Mouse (Mus musculus): ENCODE measurements around the gene Adtrp. TPM values are rescaled to one million over a fixed set of nuclear protein-coding genes. Genes with fewer than 3 reads are reported as not detected.
A peak's percentile ranks its signal among the peaks of the same experiment; 100 is the strongest.

Adtrp gene
- total RNA-seq, 1 experiment from 2014 or later = 1.2 TPM

- ATAC-seq (ENCODE audit: extremely low read depth, insufficient number of reproducible peaks, low FRiP score, poor library complexity, severe bottlenecking) = no peak
Observed at GRCm38 (mm10) chr13:41792849-41793248, 54.6 kb downstream of the Adtrp start.

GRCm38 (mm10) chr13:41787863-41788536 is 59.5 kb downstream of the Adtrp start:
- no peak for ATAC-seq (ENCODE audit: extremely low read depth, insufficient number of reproducible peaks, low FRiP score, poor library complexity, severe bottlenecking)

- no peak for ATAC-seq (ENCODE audit: extremely low read depth, insufficient number of reproducible peaks, low FRiP score, poor library complexity, severe bottlenecking)
Observed at GRCm38 (mm10) chr13:41786640-41787039, 60.8 kb downstream of the Adtrp start.

- ATAC-seq (ENCODE audit: extremely low read depth, insufficient number of reproducible peaks, low FRiP score, poor library complexity, severe bottlenecking) = no peak
Observed at GRCm38 (mm10) chr13:41784889-41785701, 62.4 kb downstream of the Adtrp start.

GRCm38 (mm10) chr13:41780296-41780695 is 67.2 kb downstream of the Adtrp start:
- no peak for ATAC-seq (ENCODE audit: extremely low read depth, insufficient number of reproducible peaks, low FRiP score, poor library complexity, severe bottlenecking)

- no peak for ATAC-seq (ENCODE audit: extremely low read depth, insufficient number of reproducible peaks, low FRiP score, poor library complexity, severe bottlenecking)
Observed at GRCm38 (mm10) chr13:41779603-41780180, 67.8 kb downstream of the Adtrp start.

- ATAC-seq (ENCODE audit: extremely low read depth, insufficient number of reproducible peaks, low FRiP score, poor library complexity, severe bottlenecking) = no peak
Observed at GRCm38 (mm10) chr13:41773812-41774376, 73.6 kb downstream of the Adtrp start.

GRCm38 (mm10) chr13:41771061-41771460 is 76.4 kb downstream of the Adtrp start:
- no peak for ATAC-seq (ENCODE audit: extremely low read depth, insufficient number of reproducible peaks, low FRiP score, poor library complexity, severe bottlenecking)

GRCm38 (mm10) chr13:41767941-41768340 is 79.5 kb downstream of the Adtrp start:
- ATAC-seq (ENCODE audit: extremely low read depth, insufficient number of reproducible peaks, low FRiP score, poor library complexity, severe bottlenecking) = no peak

GRCm38 (mm10) chr13:41761986-41762385 is 85.5 kb downstream of the Adtrp start:
- no peak for ATAC-seq (ENCODE audit: extremely low read depth, insufficient number of reproducible peaks, low FRiP score, poor library complexity, severe bottlenecking)

- no peak for ATAC-seq (ENCODE audit: extremely low read depth, insufficient number of reproducible peaks, low FRiP score, poor library complexity, severe bottlenecking)
Observed at GRCm38 (mm10) chr13:41760484-41760883, 87.0 kb downstream of the Adtrp start.

- ATAC-seq (ENCODE audit: extremely low read depth, insufficient number of reproducible peaks, low FRiP score, poor library complexity, severe bottlenecking) = no peak
Observed at GRCm38 (mm10) chr13:41758550-41759465, 88.7 kb downstream of the Adtrp start.

GRCm38 (mm10) chr13:41753114-41753513 is 94.4 kb downstream of the Adtrp start:
- no peak for ATAC-seq (ENCODE audit: extremely low read depth, insufficient number of reproducible peaks, low FRiP score, poor library complexity, severe bottlenecking)

- ATAC-seq (ENCODE audit: extremely low read depth, insufficient number of reproducible peaks, low FRiP score, poor library complexity, severe bottlenecking) = no peak
Observed at GRCm38 (mm10) chr13:41750481-41750880, 97.0 kb downstream of the Adtrp start.

- no peak for ATAC-seq (ENCODE audit: extremely low read depth, insufficient number of reproducible peaks, low FRiP score, poor library complexity, severe bottlenecking)
Observed at GRCm38 (mm10) chr13:41748866-41749265, 98.6 kb downstream of the Adtrp start.

GRCm38 (mm10) chr13:41747691-41748090 is 99.8 kb downstream of the Adtrp start:
- ATAC-seq (ENCODE audit: extremely low read depth, insufficient number of reproducible peaks, low FRiP score, poor library complexity, severe bottlenecking) = no peak

GRCm38 (mm10) chr13:41746971-41747615 is 100.4 kb downstream of the Adtrp start:
- ATAC-seq (ENCODE audit: extremely low read depth, insufficient number of reproducible peaks, low FRiP score, poor library complexity, severe bottlenecking) = peak; percentile 36; the same call in 1 of the 2 replicates

- no peak for ATAC-seq (ENCODE audit: extremely low read depth, insufficient number of reproducible peaks, low FRiP score, poor library complexity, severe bottlenecking)
Observed at GRCm38 (mm10) chr13:41740456-41741085, 106.9 kb downstream of the Adtrp start.
